Mouse (Mus musculus) testis, adult 2 months (tissue): ENCODE measurements around the gene Tor3a.

Experiments
- CTCF ChIP-seq: fragments of 200-500 bp; IDR thresholded peaks from 2 replicates; pipeline ENCODE4 v1.5.1; 2012; ENCODE audit warnings: low read depth, mild to moderate bottlenecking, inconsistent platforms, low read length, moderate library complexity; ENCODE audit not compliant: control insufficient read depth, insufficient read depth, insufficient replicate concordance
- POLR2A ChIP-seq: fragments of 200-500 bp; IDR thresholded peaks from 2 replicates; pipeline ENCODE4 v1.6.1; 2012; ENCODE audit warnings: low read depth, mild to moderate bottlenecking, inconsistent platforms, low read length, moderate library complexity; ENCODE audit not compliant: control insufficient read depth

GRCm38 (mm10) chr1:156679599-156679998, 5.4 kb upstream of the Tor3a start:
- TF ChIP-seq POLR2A (no peak), CTCF (no peak)
